Mouse (Mus musculus) hindlimb bud, embryonic 11.5 days (tissue): ENCODE measurements around the gene Kcnab3.

Experiments used
- DNase-seq: peaks from one replicate; pipeline ENCODE4 v3.0.0-alpha.2; 2012; ENCODE audit warnings: low read depth, low spot score; ENCODE audit errors: extremely low spot score

The Kcnab3 gene

GRCm38 (mm10) chr11:69331929-69332405, 5.9 kb downstream of the Kcnab3 start:
- no peak for DNase-seq

DNA sequence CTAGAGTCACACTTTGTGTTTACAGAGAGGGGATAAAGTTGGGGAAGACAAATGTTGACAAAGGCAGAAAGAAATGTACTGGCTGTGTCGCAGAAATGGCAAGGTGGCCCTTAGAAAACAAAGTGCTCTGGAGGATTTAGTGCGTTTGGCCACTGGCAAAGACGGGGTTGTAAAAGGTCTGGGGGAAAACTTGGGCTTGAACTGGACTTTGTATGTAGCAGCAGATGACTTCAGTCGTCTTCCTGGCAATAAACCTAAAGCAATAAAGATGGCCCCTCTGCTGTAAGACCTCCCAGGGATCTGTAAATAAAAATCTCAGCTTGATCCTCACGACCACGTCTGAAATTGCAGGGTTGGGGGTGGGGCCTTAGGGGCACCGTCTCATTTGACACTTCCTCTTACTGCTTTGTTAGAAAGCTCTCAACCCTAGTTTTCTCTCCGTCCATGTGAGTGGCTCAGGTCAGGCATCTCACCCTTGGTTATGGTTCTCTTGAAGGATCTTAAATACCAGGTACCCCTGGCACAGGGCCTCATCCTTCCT, 6.7 kb downstream of the Kcnab3 start:
- no peak for DNase-seq

GRCm38 (mm10) chr11:69333922-69334321, 7.9 kb downstream of the Kcnab3 start:
- DNase-seq = no peak

DNA sequence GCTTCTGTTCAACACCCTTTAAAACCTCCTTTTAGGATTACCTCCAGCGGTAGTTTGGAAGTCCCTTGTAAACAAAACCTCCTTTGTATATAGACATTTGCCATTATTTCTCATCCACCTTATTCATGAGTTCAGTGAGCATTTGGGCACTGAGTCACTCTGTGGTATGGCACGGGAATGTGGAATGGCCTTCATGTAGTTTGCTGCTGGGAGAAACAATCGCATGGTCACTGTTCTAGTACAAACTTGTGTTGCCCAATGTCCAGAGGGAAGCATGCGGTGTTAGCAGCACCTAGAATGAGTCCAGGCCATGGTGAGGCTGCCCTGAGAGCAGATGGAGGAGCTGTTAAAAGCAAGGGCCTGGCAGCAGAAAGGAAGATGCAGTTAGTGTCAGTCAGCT, 8.7 kb downstream of the Kcnab3 start:
- no peak for DNase-seq

DNA sequence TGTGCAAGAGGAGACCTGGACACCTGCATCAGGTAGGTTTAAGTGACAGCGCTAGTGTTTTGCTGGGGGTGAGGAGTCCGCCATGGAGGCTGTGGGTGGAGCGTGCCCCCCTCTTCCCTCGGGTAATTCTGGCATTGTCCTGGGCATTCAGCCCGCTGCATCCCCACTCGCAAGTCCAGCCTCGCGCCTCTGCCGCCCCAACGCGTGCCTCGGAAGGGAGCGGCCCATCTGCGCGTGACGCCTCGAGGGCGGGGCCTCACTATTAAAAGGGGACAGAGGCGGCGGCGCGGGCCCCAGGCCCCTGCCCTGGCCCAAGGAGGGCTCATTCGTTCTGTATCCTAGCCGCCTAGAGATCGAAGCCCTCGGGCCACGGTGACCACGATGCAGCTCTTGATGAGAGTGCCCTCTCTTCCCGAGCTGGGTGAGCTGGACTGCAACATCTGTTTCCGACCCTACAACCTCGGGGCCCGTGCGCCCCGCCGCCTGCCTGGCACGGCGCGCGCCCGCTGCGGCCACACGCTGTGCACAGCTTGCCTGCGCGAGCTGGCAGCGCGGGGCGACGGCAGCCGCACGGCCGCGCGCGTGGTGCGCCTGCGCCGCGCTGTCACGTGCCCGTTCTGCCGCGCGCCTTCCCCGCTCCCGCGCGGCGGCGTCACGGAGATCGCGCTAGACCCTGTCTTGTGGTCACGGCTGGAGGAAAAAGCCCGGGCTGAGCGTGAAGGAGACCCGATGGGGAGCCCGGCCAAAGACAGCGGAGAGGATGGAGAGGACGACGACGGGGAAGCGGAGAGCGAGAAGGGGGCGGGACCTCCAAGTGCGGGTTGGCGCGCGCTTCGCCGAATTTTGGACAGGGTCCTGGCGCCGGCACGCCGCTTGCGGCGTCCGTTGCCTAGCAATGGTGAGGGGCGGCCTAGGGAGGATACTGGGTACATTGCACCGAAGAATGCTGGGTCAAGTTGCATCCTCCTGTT, 14.4 kb downstream of the Kcnab3 start, which contains the start of gene Rnf227:
Gene Rnf227 (plus strand): TSS at position 301 of the 971 bp plus-strand sequence.
- no peak for DNase-seq

DNA sequence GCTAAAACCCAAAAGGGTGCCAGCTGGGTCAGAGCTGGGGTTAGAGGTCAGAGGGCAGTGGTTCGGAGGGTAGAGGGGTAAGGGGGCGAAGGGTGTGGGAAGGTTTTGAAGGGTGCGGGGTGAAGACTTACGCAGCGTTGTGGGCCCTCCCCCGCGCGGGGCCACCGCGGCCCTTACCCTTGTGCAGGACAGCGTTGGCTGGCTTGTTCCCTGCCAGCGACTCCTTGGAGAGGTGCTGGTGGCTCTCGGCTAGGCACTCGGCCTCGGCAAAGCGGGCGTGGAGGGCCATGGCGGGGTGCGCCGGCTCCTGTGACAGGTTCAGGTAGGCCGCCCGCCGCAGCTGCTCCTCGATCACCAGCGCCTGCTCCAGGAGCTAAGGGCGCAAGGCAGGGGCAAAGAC, 20.4 kb downstream of the Kcnab3 start:
- no peak for DNase-seq

GRCm38 (mm10) chr11:69356544-69356943, 30.5 kb downstream of the Kcnab3 start:
- no peak for DNase-seq

DNA sequence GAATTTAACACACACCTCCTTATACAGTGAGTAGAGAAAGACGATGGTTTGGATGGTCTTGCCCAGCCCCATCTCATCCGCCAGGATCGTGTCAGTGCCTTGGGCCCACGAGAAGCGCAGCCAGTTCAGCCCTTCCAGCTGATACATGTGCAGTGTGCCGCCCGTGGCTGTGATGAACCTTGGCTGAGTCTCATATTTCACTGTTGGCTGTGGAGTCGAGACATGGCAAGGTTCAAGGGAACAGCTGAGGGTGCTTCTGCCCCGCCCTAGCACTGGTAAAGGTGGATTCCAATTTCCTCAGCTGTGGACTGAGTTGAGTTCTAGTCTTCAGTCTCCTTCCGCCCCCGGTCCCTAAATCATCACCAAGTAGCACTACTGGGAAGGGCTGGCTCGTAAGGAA, 31.6 kb downstream of the Kcnab3 start:
- no peak for DNase-seq

GRCm38 (mm10) chr11:69362021-69362420, 36.0 kb downstream of the Kcnab3 start:
- DNase-seq = no peak

- no peak for DNase-seq
Measured at GRCm38 (mm10) chr11:69362479-69362878, 36.4 kb downstream of the Kcnab3 start.

GRCm38 (mm10) chr11:69364376-69364775, 38.3 kb downstream of the Kcnab3 start:
- no peak for DNase-seq

- no peak for DNase-seq
Measured at GRCm38 (mm10) chr11:69364910-69365309, 38.9 kb downstream of the Kcnab3 start.

DNA sequence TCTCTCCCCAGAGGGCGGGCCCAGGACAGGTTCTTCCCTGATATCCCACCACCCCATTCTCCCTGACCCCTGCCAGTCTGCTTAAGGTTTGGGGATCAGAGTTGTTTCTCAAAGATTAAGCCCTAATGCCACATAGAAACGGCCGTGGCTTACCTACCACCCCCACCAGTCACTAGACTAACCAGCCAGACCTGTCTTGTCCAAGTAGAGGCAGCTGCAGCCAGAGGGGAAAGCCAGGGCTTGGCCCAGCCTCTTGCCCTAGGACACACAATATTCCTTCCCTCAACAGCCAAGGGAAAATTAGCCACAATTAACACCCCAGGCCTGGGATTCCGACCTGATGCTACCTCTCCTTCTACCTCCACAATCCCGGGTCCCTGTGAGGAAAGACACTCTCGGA, 39.7 kb downstream of the Kcnab3 start:
- no peak for DNase-seq

DNA sequence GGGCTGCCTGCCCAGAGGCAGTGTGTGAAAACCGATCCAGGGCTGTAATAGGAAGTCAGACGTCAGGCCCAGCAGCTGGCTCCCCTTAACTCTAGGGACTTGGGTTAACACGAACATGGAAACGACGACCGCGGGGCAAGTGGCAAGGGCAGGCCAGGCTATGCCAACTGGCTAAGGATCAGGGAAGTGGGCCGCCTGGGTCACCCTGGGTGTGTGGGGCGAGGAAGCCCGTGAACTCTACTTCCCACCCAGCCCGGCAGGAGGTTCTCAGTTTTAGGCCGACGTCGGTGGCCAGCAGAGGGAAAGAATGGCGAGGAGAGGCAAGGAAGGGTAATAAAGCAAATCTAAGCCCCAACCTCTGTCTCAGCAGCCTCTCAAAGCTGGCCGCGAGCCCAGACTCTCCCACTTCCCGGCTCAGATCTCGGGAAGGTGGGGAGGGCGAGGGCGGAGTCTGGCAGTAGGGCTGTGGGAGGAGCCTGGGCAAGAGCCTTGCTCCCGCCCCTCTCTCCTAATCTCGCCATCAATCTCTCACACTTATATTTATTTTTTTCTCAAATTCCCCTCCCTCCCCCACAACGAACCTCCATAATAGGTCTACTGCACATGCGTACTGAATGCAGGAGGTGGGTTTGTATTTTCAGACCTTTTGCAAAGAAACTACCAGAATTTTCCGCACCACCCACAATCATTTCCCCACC, 40.2 kb downstream of the Kcnab3 start:
- peak; percentile 91 for DNase-seq

GRCm38 (mm10) chr11:69366855-69367615, 41.0 kb downstream of the Kcnab3 start:
- DNase-seq = peak; percentile 69

GRCm38 (mm10) chr11:69367616-69368355, 41.7 kb downstream of the Kcnab3 start:
- DNase-seq = no peak

DNA sequence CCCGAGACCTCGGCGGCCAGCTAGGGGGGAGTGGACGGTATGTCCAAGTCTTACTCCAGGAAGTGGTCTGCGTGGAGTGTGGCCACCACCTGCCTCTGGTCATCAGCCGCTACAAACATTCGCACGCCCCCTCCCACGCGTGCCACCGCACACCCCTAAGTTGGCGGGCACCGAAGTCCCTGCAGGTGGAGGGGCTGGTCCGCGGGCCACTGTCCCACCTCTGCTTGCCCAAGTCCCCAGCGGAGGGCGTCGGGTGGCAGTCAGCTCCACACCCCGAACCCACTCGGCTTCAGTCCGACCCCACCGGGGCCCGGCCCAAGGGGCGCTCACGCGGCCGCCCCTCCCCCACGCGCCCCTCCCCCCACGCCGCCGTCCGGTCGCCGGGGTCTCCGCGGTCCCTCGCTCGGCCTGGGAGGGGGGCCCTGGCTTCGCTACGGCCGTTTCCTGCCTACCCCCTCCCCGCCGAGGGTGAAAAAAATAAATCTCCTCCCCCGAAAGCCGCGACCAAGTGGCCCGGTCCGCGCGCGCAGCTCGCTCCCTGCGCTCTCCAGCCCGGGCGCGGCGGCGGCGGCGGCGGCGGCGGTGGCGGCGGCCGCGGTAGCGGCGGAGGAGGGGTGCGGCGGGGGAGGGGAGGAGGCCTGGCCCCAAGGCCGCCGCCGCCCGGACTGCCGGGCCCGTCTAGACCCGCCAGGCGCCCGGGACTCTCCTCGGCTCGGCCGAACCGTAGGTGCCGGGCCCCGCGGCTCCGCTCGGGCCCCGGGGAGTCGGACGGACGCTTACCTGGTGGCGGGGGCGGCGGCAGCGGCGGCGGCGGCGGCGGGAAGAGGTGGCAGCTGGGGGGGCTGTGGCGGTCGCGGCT, 42.5 kb downstream of the Kcnab3 start:
- DNase-seq = no peak

DNA sequence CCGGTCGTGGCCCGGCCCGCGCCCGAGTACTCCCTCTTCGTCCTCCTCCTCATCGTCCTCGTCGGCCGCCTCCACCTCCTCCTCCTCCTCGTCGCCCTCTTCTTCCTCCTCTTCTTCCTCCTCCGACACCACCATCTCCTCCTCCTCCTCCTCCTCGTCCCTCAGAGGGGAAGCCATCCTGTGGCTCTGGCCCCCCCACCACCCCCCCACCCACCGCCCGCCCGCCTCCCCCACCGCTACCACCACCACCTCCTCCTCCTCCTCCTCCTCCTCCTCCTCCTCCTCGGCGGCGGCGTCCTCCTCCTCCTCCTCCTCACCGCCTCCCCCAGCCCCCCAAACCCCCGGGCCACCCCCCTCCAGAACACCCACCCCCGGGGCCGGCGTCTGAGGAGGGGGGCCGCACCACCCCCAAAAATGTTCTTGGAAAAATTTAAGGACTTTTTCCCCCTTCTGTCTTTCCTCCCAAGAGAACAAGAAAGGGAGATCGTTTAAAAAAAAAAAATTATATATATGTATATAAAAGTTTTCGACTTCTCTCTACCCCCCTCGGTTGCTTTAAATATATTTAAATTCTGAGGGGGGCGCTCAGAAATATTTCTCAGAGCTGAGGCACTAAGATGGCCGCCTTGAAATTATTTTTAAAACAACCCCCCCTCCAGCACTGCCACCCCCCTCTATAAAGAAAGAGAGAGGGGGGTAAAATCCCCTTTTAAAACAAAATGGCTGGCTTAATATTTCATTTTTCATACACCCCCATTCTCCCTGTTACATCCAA, 43.3 kb downstream of the Kcnab3 start, which contains the start of gene Chd3:
Gene Chd3 (minus strand): TSS at position 192 of the 775 bp plus-strand sequence.
- no peak for DNase-seq
